Mouse (Mus musculus) MEL (cell line): ENCODE data around the gene Wfdc16.

Source experiments
- NELFE ChIP-seq: IDR thresholded peaks from 2 replicates; pipeline ENCODE4 v1.6.1; 2011; ENCODE audit warnings: low read depth, low read length, improper control_type of control experiment
- ZMIZ1 ChIP-seq: IDR thresholded peaks from 2 replicates; pipeline ENCODE4 v1.6.1; 2012; ENCODE audit warnings: low read depth, mild to moderate bottlenecking, inconsistent platforms, low read length, improper control_type of control experiment, moderate library complexity

GRCm38 (mm10) chr2:164664851-164665250 lies 26.3 kb upstream of the Wfdc16 start:
- no peak for TF ChIP-seq NELFE
- TF ChIP-seq ZMIZ1 = no peak
